Mouse (Mus musculus) myocyte (in vitro differentiated cells): ENCODE measurements at regions not wholly inside any gene's neighbourhood (a gene's known extent, or its start where the extent isn't known, plus 50 kb on each side); places are given as distances from the start of the nearest gene placed in this dataset.

Experiments
- MAX ChIP-seq: IDR thresholded peaks from one replicate; pipeline ENCODE4 v1.6.1; 2011; ENCODE audit warnings: low read depth, mild to moderate bottlenecking, control low read depth
- POLR2A ChIP-seq: IDR thresholded peaks from one replicate; pipeline ENCODE4 v1.6.1; 2011; ENCODE audit warnings: low read depth, mild to moderate bottlenecking, control low read depth, moderate library complexity; ENCODE audit not compliant: insufficient read length

- TF ChIP-seq POLR2A (no peak), MAX (no peak)
Measured at GRCm38 (mm10) chr2:159428201-159428600, 633.6 kb downstream of the Dhx35 start.
